Mouse (Mus musculus): Measurements from ENCODE around the gene Serpinb7. TPM values are rescaled to one million over a fixed set of nuclear protein-coding genes. Genes with fewer than 3 reads are reported as not detected.

Serpinb7 gene
- total and polyA plus RNA-seq, 3 experiments: 0.17 to 0.20 TPM; not detected in 1

DNA sequence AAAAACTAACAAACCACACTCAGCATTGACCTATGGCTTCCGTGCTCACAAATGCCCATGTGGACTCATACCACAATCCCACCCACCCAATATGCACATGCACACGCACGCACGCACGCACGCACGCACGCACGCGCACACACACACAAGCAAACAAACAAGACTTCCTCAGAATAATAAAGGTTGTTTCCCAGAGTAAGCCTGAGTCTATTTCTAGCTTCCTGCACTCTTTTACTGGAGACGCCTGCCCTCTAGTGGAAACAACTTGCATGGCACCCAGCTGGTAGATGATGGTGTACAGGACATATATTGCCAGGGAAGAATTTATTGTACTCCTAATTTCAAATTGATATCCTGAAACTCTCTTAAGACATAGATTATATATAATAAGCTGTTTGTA is 82.0 kb downstream of the Serpinb7 start (continued):
- TF ChIP-seq ETS1 (conservative IDR thresholded peaks at IDR 0.05; ENCODE audit: low read depth, low read length) (no peak), CTCF (conservative IDR thresholded peaks at IDR 0.05 in 1 of 2, IDR thresholded peaks at IDR 0.05 in 1 of 2; ENCODE audit: low read depth in 2 of 2, low read length in 2 of 2) (peak; percentile 67 to 94), RCOR1 (conservative IDR thresholded peaks at IDR 0.05; ENCODE audit: low read depth, low read length) (no peak), NRF1 (IDR thresholded peaks at IDR 0.05; ENCODE audit: low read depth, low read length) (peak; percentile 68), ZMIZ1 (IDR thresholded peaks at IDR 0.05; ENCODE audit: low read depth, low read length) (no peak), BHLHE40 (IDR thresholded peaks at IDR 0.05; ENCODE audit: low read depth, low read length) (peak; percentile 81), RAD21 (IDR thresholded peaks at IDR 0.05; ENCODE audit: low read depth, low read length) (peak; percentile 94)

DNA sequence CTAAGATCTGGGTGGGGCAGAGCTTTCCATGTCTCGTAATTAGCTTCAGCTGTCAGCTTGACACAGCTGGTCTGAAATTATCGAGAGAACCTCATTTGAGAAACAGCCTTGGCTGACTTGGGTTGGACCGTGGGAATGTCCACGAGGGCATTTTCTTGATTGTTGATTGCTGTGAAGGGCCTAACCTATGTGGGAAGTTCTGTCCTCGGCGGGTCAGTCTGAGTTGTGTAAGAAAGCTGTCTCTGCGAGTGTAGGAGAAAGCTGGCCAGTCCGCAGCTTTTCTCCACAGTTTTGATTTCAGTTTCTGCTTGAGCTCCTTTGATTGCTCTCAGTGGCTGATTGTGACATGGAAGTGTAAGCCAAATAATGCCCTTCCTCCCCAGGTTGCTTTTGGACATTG is 90.1 kb downstream of the Serpinb7 start:
- Histone ChIP-seq H3K4me2 (ENCODE audit: insufficient read depth, low read depth, poor library complexity, severe bottlenecking) (peak overlapping the region; percentile 1; the same call in 1 of the 2 replicates), H3K36me3 (replicated peaks in 1 of 2; ENCODE audit: control insufficient read depth in 1 of 2, insufficient read depth in 1 of 2, low read length in 1 of 2) (no peaks in the 10 kb centered on the region), H3K27ac (ENCODE audit: insufficient read depth, low read depth) (no peak overlapping the region), H3K27me3 (replicated peaks) (no peaks in the 10 kb centered on the region), H3K79me2 (replicated peaks; ENCODE audit: control insufficient read depth, extremely low read depth, insufficient read depth, poor library complexity, severe bottlenecking) (no peaks in the 10 kb centered on the region), H3K9ac (ENCODE audit: insufficient read depth, low read depth) (no peak overlapping the region), H3K4me3 (replicated peaks in 1 of 3; ENCODE audit: low read depth in 2 of 3, low read length in 2 of 3, poor library complexity in 1 of 3) (no peak overlapping the region), H3K4me1 (ENCODE audit: control insufficient read depth in 1 of 2, insufficient read depth in 2 of 2) (0 out of 4 replicates have a peak, but pooled peaks cover 0 to 2% of the 10 kb centered on the region in 2 experiments), H3K9me3 (replicated peaks; ENCODE audit: low read length) (no peaks in the 10 kb centered on the region)
- TF ChIP-seq JUND (conservative IDR thresholded peaks at IDR 0.05; ENCODE audit: low read depth, low read length): no peak
- TF ChIP-seq GABPA (IDR thresholded peaks at IDR 0.05; ENCODE audit: insufficient replicate concordance, low read depth, low read length): no peak
- TF ChIP-seq ETS1 (conservative IDR thresholded peaks at IDR 0.05; ENCODE audit: low read depth, low read length): no peak
- no peak for TF ChIP-seq ZKSCAN1 (IDR thresholded peaks at IDR 0.05; ENCODE audit: borderline replicate concordance, low read depth, low read length)
- no peak for TF ChIP-seq ZMIZ1 (IDR thresholded peaks at IDR 0.05; ENCODE audit: low read depth, low read length)
- TF ChIP-seq JUN (IDR thresholded peaks at IDR 0.05; ENCODE audit: insufficient read depth, low read depth, low read length): no peak
- TF ChIP-seq USF2 (conservative IDR thresholded peaks at IDR 0.05; ENCODE audit: low read depth, low read length): no peak
- no peak for TF ChIP-seq POLR2AphosphoS2 (IDR thresholded peaks at IDR 0.05; ENCODE audit: low read depth, low read length)
- no peak for TF ChIP-seq TBP (conservative IDR thresholded peaks at IDR 0.05; ENCODE audit: low read depth, low read length)
- TF ChIP-seq HCFC1 (IDR thresholded peaks at IDR 0.05; ENCODE audit: low read depth, low read length): no peak
- TF ChIP-seq NELFE (IDR thresholded peaks at IDR 0.05; ENCODE audit: low read depth, low read length): no peak
- TF ChIP-seq USF1 (IDR thresholded peaks at IDR 0.05; ENCODE audit: low read depth, low read length): no peak
- TF ChIP-seq NRF1 (IDR thresholded peaks at IDR 0.05; ENCODE audit: low read depth, low read length): no peak
- TF ChIP-seq EP300 (IDR thresholded peaks at IDR 0.05; ENCODE audit: low read length): no peak
- TF ChIP-seq RAD21 (IDR thresholded peaks at IDR 0.05; ENCODE audit: low read depth, low read length): no peak
- no peak for TF ChIP-seq MYC (IDR thresholded peaks at IDR 0.05; ENCODE audit: low read depth, low read length)
- no peak for TF ChIP-seq TCF12 (IDR thresholded peaks at IDR 0.05; ENCODE audit: low read depth, low read length)
- no peak for TF ChIP-seq MXI1 (IDR thresholded peaks at IDR 0.05; ENCODE audit: low read depth, low read length)
- TF ChIP-seq IRF4 (IDR thresholded peaks at IDR 0.05; ENCODE audit: low read depth, low read length): no peak
- TF ChIP-seq ELF1 (IDR thresholded peaks at IDR 0.05; ENCODE audit: low read depth, low read length): no peak
- dilution Hi-C loops (cut with MboI; ENCODE audit: extremely low pct_ligation_motif_present, extremely low pct_unique_long_range_greater_than_20kb, low sequenced_read_pairs): no loop called here
- in situ Hi-C loops (cut with MboI; ENCODE audit: low pct_ligation_motif_present, low pct_unique_long_range_greater_than_20kb, low sequenced_read_pairs): loop anchor here (10.0 kb wide), 1 partner anchor 105 kb away; the partner anchor contains the start of gene Serpinb8
- no peak for DNase-seq (ENCODE audit: extremely low read depth)

All from CH12.LX (cell line).